Mouse (Mus musculus) kidney, postnatal 0 days (tissue): ENCODE measurements around the gene Hdac2. TPM values are rescaled to one million over a fixed set of nuclear protein-coding genes. Genes with fewer than 3 reads are reported as not detected.

Experiments
- ATAC-seq: fragments of 200-750 bp; cut with Nextera tagmentation; replicated peaks from 2 replicates; pipeline ENCODE4 v1.8.0; 2017; ENCODE audit warnings: low read depth, moderate number of reproducible peaks, moderate TSS enrichment, moderate library complexity; ENCODE audit not compliant: low FRiP score
- DNase-seq: peaks from one replicate; pipeline ENCODE4 v3.0.0-alpha.2; 2016; ENCODE audit warnings: low spot score
- H3K27ac ChIP-seq: fragments of 300-500 bp; sonication (generic); 2 replicates; pipeline ENCODE4 v1.5.1; 2014; ENCODE audit warnings: mild to moderate bottlenecking
- H3K27me3 ChIP-seq: fragments of 300-500 bp; sonication (generic); 2 replicates; pipeline ENCODE4 v1.6.1; 2014; ENCODE audit warnings: low read length, mixed read lengths; ENCODE audit not compliant: insufficient read depth
- H3K36me3 ChIP-seq: fragments of 300-500 bp; sonication (generic); 2 replicates; pipeline ENCODE4 v1.6.1; 2014; ENCODE audit warnings: low read length, mixed read lengths; ENCODE audit not compliant: insufficient read depth
- H3K4me1 ChIP-seq: fragments of 300-500 bp; sonication (generic); replicated peaks from 2 replicates; pipeline ENCODE4 v1.6.1; 2014; ENCODE audit warnings: antibody characterized with exemption, low read length, mixed read lengths; ENCODE audit not compliant: insufficient read depth
- H3K4me2 ChIP-seq: fragments of 300-500 bp; sonication (generic); 2 replicates; pipeline ENCODE4 v1.6.1; 2014; ENCODE audit warnings: mild to moderate bottlenecking, low read length, moderate library complexity, mixed read lengths
- H3K4me3 ChIP-seq: fragments of 300-500 bp; sonication (generic); replicated peaks from 2 replicates; pipeline ENCODE4 v1.5.1; 2014; ENCODE audit warnings: low read depth, low read length
- H3K9ac ChIP-seq: fragments of 300-500 bp; sonication (generic); 2 replicates; pipeline ENCODE4 v1.6.1; 2014; ENCODE audit warnings: low read depth, low read length
- H3K9me3 ChIP-seq: fragments of 300-500 bp; sonication (generic); replicated peaks from 2 replicates; pipeline ENCODE4 v1.6.1; 2016; ENCODE audit warnings: low read length, inconsistent platforms, mixed read lengths
- CTCF ChIP-seq: IDR thresholded peaks from 2 replicates; pipeline ENCODE4 v1.5.1; 2016; ENCODE audit warnings: antibody characterized with exemption, low read depth, mild to moderate bottlenecking, moderate library complexity
- WGBS: fragments of 180-500 bp; shearing (Covaris S2); extraction: QIAGEN DNeasy Blood & Tissue Kit; methylation state at CpG from one replicate; pipeline ENCODE4 v1.1.7; 2014; 5-methylcytosine and 5-hydroxymethylcytosine counted together
- polyA plus RNA-seq: library from polyadenylated mRNA; unstranded; fragments of >200 nt; fragmentation: Nextera tagmentation; extraction: Ambion mirVana; gene quantifications from 2 replicates; pipeline ENCODE4 v1.2.1, GENCODE M21; 2015

Hdac2 gene
- 180 and 182 TPM in 2 replicates for polyA plus RNA-seq

DNA sequence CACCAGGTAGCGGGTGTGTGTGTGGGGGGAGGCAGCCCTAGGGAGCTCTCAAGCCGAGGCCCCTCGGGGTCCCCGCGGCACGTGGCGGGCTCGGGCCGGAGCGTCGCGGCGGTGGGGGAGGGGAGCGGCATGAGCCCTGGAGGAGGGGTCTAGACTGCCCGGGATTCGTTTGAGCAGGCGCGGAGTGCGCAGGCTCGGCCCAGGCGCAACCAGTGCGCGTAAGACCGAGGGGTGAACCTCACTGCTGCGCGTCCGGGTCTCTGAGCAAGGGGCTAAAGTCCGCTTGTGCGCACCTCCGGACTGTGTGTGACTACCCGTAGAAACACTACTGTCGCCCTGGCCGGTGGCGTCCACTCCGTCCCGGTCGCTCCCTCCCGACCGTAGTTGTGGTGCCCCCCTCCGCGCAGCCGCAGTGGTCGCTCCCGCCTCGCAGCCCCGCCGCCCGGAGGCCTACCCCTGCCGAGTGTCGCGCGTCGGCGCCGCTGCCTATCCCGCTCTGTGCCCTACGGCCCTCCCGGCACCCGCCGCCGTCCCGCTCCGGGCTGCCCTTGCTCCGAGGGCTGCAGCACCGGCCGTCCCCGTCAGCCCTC is at the start of gene Hdac2:
TSS of gene Hdac2 (plus strand) at position 459 of the 590 bp plus-strand sequence.
- WGBS: 0% methylated on average over 50 of the region's 67 CpGs
- H3K27me3 ChIP-seq: no peaks in the 10 kb centered on the region
- peak within 1 kb of the TSS; percentile 98 for H3K9ac ChIP-seq
- H3K9me3 ChIP-seq: no peaks in the 10 kb centered on the region
- no peak for TF ChIP-seq CTCF
- peaks cover 5% of the 10 kb centered on the region; the same call in 1 of the 2 replicates for H3K4me1 ChIP-seq
- no peaks in the 10 kb centered on the region for H3K36me3 ChIP-seq
- H3K4me2 ChIP-seq: peak within 1 kb of the TSS; percentile 81
- peak within 1 kb of the TSS; percentile 95 for H3K4me3 ChIP-seq
- DNase-seq (peak; percentile 93), ATAC-seq (peak; percentile 98)
- H3K27ac ChIP-seq: peak within 1 kb of the TSS; percentile 99

DNA sequence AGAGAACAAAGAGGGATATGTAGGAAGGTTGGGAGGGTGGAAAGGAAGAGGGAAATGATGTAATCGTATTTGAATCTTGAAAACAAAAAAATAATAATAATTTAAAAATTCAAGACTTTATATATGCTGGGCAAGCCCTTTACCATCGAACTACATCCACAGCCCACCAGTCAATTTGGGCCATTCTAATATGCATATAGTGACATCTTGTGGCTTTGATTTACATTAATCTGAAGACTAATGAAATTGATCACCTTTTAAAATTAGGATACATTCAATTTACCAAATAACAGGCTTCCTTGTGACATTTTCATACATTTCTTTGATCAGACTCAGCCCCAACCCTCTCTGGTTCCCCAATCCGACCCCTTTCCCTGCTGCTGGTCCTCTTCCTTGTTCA is 46.1 kb upstream of the Hdac2 start:
- Histone ChIP-seq H3K9ac (no peak overlapping the region), H3K36me3 (no peaks in the 10 kb centered on the region), H3K4me3 (no peak overlapping the region), H3K9me3 (no peaks in the 10 kb centered on the region), H3K4me2 (no peak overlapping the region), H3K27me3 (no peaks in the 10 kb centered on the region), H3K4me1 (no peaks in the 10 kb centered on the region), H3K27ac (no peak overlapping the region)
- TF ChIP-seq CTCF: 0 out of 2 replicates have a peak, but pooled peaks have one; percentile 31
- no peak for DNase-seq
- 78% methylated on average over 3 of the region's 3 CpGs for WGBS
- no peak for ATAC-seq

DNA sequence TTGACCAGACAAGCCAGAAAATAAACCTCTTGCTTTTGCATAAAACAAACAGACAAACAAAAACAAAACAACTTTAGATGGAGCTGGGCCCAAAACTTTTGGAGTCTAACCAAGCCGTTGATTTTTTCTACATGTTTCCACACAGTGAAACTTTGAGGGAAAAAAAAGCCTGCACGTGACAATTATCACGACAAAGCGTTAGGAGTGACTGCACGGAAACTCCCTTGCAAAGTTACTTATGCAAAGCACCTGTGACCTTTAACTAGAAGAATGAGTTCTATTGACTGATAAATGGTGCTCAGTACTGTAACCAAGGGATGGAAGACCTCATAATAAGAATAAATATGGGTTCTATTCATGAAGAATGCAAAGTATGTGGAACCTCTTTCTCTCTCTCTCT is 38.5 kb upstream of the Hdac2 start:
- no peaks in the 10 kb centered on the region for H3K27me3 ChIP-seq
- H3K9ac ChIP-seq: no peak overlapping the region
- DNase-seq (no peak), ATAC-seq (no peak)
- H3K4me2 ChIP-seq: no peak overlapping the region
- H3K4me3 ChIP-seq: no peak overlapping the region
- no peaks in the 10 kb centered on the region for H3K4me1 ChIP-seq
- H3K9me3 ChIP-seq: no peaks in the 10 kb centered on the region
- no peaks in the 10 kb centered on the region for H3K36me3 ChIP-seq
- no peak for TF ChIP-seq CTCF
- 67% methylated on average over 5 of the region's 5 CpGs for WGBS
- H3K27ac ChIP-seq: no peak overlapping the region

DNA sequence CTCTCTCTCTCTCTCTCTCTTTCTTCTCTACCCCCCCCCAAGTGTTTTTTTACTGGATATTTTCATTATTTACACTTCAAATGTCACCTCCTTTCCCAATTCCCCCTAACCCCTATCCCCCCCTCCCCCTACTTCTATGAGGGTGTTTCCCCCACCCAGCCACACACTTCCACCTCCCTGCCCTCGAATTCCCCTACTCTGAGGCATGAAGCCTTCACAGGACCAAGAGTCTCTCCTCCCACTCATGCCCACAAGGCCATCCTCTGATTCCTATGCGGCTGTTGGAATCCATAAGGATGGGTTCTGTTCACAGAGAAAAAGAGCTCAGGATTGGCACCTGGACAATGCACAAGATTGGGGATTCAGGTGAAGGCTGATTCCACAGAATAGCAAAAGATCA is 38.1 kb upstream of the Hdac2 start:
- Histone ChIP-seq H3K27me3 (no peaks in the 10 kb centered on the region), H3K36me3 (no peaks in the 10 kb centered on the region), H3K4me1 (no peaks in the 10 kb centered on the region), H3K9me3 (no peaks in the 10 kb centered on the region), H3K9ac (no peak overlapping the region), H3K4me3 (no peak overlapping the region), H3K27ac (no peak overlapping the region), H3K4me2 (no peak overlapping the region)
- TF ChIP-seq CTCF: no peak
- 62% methylated on average over 2 of the region's 2 CpGs for WGBS
- DNase-seq (no peak), ATAC-seq (no peak)

GRCm38 (mm10) chr10:36951742-36952141 is 22.6 kb upstream of the Hdac2 start:
- 80% methylated on average over 2 of the region's 2 CpGs for WGBS
- ATAC-seq: no peak
- H3K4me2 ChIP-seq: no peak overlapping the region
- H3K36me3 ChIP-seq: no peaks in the 10 kb centered on the region
- H3K27ac ChIP-seq: no peak overlapping the region
- H3K9ac ChIP-seq: no peak overlapping the region
- H3K4me3 ChIP-seq: no peak overlapping the region
- no peak for TF ChIP-seq CTCF
- no peaks in the 10 kb centered on the region for H3K27me3 ChIP-seq
- no peaks in the 10 kb centered on the region for H3K9me3 ChIP-seq
- no peaks in the 10 kb centered on the region for H3K4me1 ChIP-seq
- no peak for DNase-seq

DNA sequence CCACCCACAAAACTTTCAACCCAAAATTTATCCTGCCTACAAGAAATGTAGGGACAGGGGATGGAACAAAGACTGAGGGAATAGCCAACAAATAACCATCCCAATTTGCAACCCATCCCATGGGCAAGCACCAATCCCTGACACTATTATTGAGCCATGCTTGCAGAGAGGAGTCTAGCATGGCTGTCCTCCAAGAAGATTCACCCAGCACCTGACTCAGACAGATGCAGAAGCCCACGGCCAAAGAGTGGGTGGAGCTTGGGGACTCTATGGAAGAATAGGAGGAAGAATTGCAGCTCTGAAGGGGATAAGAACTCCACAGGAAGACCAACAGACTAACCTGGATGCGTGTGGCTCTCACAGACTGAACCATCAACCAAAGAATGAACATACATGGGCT is 21.7 kb upstream of the Hdac2 start:
- DNase-seq: no peak
- 88% methylated on average over 2 of the region's 2 CpGs for WGBS
- Histone ChIP-seq H3K27ac (no peak overlapping the region), H3K9me3 (no peaks in the 10 kb centered on the region), H3K4me2 (no peak overlapping the region), H3K9ac (no peak overlapping the region), H3K36me3 (no peaks in the 10 kb centered on the region), H3K4me3 (no peak overlapping the region), H3K4me1 (no peaks in the 10 kb centered on the region), H3K27me3 (no peaks in the 10 kb centered on the region)
- TF ChIP-seq CTCF: no peak
- ATAC-seq: no peak
